ENCODE assay signal across 9 mouse cellular contexts in genomic region chr11:81534686-81535085, GRCm38 (mm10).
DNase-seq lines count a peak whose midpoint lies in the region; TF ChIP-seq lines count a peak whose summit lies in the region.
"Had no signal": no experiment of that assay in that cellular context is flagged by ENCODE, and none has a peak within 500 bp of the region (broad histone marks: within the 10 kb centered on the region; RNA-seq: fewer than 3 reads in every experiment).

No protein-coding gene starts in this region.

- peak; percentile 74 for TF ChIP-seq CTCF in lung, adult 2 months (IDR thresholded peaks at IDR 0.05; ENCODE audit: insufficient read depth, low read length)
- TF ChIP-seq CTCF in small intestine, adult 2 months (IDR thresholded peaks at IDR 0.05; ENCODE audit: extremely low read depth, insufficient read length, insufficient replicate concordance, low read depth, low read length) = peak; percentile 68; the same call in 1 of the 2 replicates

- WGBS in lung, adult 2 months = 4% methylated on average over 5 of the region's 5 CpGs
- WGBS in small intestine, adult 2 months = 7% methylated on average over 5 of the region's 5 CpGs

- no peak for TF ChIP-seq POLR2A in lung, adult 2 months (IDR thresholded peaks at IDR 0.05; ENCODE audit: borderline replicate concordance, extremely low read depth, low read depth, low read length)
- no peak for TF ChIP-seq POLR2A in small intestine, adult 2 months (IDR thresholded peaks at IDR 0.05; ENCODE audit: low read depth, low read length)

- no peaks in the 10 kb centered on the region for H3K36me3 ChIP-seq in small intestine, adult 2 months (ENCODE audit: control insufficient read depth, insufficient read depth, low read length)
- H3K36me3 ChIP-seq: heart, embryonic 15.5 days; neural tube, embryonic 13.5 days had no signal

- H3K27ac ChIP-seq in small intestine, adult 2 months (ENCODE audit: insufficient read depth, low read depth, low read length) = no peak overlapping the region
- H3K27ac ChIP-seq: heart, embryonic 15.5 days; neural tube, embryonic 13.5 days had no signal

- peak; percentile 6 to 9 for DNase-seq in urinary bladder, adult 18-20 months (ENCODE audit: low spot score in 2 of 2)
- no peak for DNase-seq in urinary bladder, adult 2 months (ENCODE audit: low spot score)
- peak; percentile 48 for DNase-seq in adrenal gland, postnatal 25 days
- peak; percentile 59 for DNase-seq in embryo, embryonic 9.5 days (ENCODE audit: extremely low spot score)
- peak; percentile 24 for DNase-seq in induced T-regulatory cell, adult 2 months (ENCODE audit: low read depth)
- DNase-seq in lung, adult 2 months = peak; percentile 25

- no peaks in the 10 kb centered on the region for H3K27me3 ChIP-seq in small intestine, adult 2 months (ENCODE audit: control insufficient read depth, insufficient read depth, low read length)

- no peak overlapping the region for H3K4me3 ChIP-seq in lung, adult 2 months (replicated peaks; ENCODE audit: extremely low read depth, low read depth, low read length)
- no peak overlapping the region for H3K4me3 ChIP-seq in small intestine, adult 2 months (ENCODE audit: low read depth, low read length)
- H3K4me3 ChIP-seq: heart, embryonic 15.5 days; neural tube, embryonic 13.5 days had no signal

- H3K4me1 ChIP-seq in lung, adult 2 months (ENCODE audit: control insufficient read depth, insufficient read depth, low read length) = no peaks in the 10 kb centered on the region
- no peaks in the 10 kb centered on the region for H3K4me1 ChIP-seq in small intestine, adult 2 months (ENCODE audit: control insufficient read depth, insufficient read depth, insufficient read length, low read length)
- H3K4me1 ChIP-seq: heart, embryonic 15.5 days had no signal
